Mouse (Mus musculus) gastrocnemius, adult 18-20 months (tissue): ENCODE results near the gene Cd46. TPM values are rescaled to one million over a fixed set of nuclear protein-coding genes. Genes with fewer than 3 reads are reported as not detected.
A peak's percentile ranks its signal among the peaks of the same experiment; 100 is the strongest.

Source experiments
- microRNA-seq: library from miRNA; unstranded; fragments of <30 nt; microRNA quantifications from one replicate; pipeline ENCODE4 v1.2.0, GENCODE M21; 2021
- total RNA-seq, 2 experiments: library from RNA; stranded (reverse); gene quantifications; 2 replicates each; pipeline ENCODE4 v1.2.3; 2021

The Cd46 gene
- total RNA-seq, 2 experiments from 2014 or later: 1.1 to 1.4 TPM

Small RNAs within 50 kb of the gene (microRNA-seq; reads per million reads assigned to microRNA genes)
- gene Mir29b-2 (48.1 reads per million, percentile 49 among the genes with 10 or more reads in this experiment), gene Mir29c (5,751 reads per million, percentile 92 among the genes with 10 or more reads in this experiment)

Other genes with a start within 250 kb of the Cd46 start
- gene Cd34, start 153.4 kb downstream of the Cd46 start, total RNA-seq: 10 to 100 TPM; 26.6 to 37.0 TPM
- gene Cr1l, start 39.3 kb upstream of the Cd46 start, total RNA-seq: 10 to 100 TPM; 30.6 to 31.9 TPM
- not detected for gene Cr2, start 84.5 kb upstream of the Cd46 start, total RNA-seq